Mouse (Mus musculus): ENCODE measurements around the gene Hp1bp3. TPM values are rescaled to one million over a fixed set of nuclear protein-coding genes. Genes with fewer than 3 reads are reported as not detected.

Hp1bp3 gene
- total RNA-seq (2017) = 272 and 317 TPM in 2 replicates

GRCm38 (mm10) chr4:138216200-138216890 is at the start of gene Hp1bp3:
TSS of gene Hp1bp3 (plus strand) at chr4:138216296.
- peak; percentile 55 for ATAC-seq (replicated peaks; ENCODE audit: low read depth, poor library complexity, severe bottlenecking)

DNA sequence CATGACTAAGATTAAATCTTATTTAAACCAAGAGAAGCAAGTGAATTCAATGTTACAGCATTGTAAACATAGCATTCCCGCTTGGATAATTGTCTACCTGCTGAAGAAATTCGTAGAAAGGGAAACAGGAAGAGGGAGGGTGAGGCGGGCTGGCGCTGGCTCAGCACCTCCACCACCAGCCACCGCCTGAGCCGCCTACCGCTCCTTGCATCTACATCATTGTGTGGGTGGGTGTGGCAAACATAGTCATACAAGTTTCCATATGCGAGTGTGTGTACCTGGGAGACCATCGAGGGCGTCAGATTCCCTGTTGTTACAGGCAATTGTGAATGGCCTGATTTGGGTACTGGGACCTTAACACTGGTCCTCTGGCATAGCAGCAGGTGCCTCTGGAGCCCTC is 49.6 kb upstream of the Hp1bp3 start:
- no peak for ATAC-seq (replicated peaks; ENCODE audit: low read depth, poor library complexity, severe bottlenecking)

- ATAC-seq (replicated peaks; ENCODE audit: low read depth, poor library complexity, severe bottlenecking) = no peak
Observed at GRCm38 (mm10) chr4:138168162-138168561, 47.9 kb upstream of the Hp1bp3 start.

GRCm38 (mm10) chr4:138169420-138169819 is 46.7 kb upstream of the Hp1bp3 start:
- ATAC-seq (replicated peaks; ENCODE audit: low read depth, poor library complexity, severe bottlenecking) = no peak

DNA sequence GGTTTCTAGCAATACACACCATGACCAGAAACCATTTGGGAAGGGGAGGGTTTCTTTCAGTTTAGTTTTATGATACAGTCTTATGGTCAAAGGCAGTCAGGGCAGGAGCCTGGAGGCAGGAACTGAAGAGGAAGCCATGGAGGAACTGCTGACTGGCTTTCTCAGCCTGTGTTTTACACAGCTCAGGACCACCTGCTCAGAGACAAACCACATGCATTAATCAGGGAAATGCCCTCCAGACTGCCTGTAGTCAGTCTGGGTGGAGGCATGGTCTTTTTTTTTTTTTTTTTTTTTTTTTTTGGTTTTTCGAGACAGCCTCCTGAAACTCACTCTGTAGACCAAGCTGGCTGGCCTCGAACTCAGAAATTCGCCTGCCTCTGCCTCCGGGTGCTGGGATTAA is 43.4 kb upstream of the Hp1bp3 start:
- ATAC-seq (replicated peaks; ENCODE audit: low read depth, poor library complexity, severe bottlenecking) = peak; percentile 71

GRCm38 (mm10) chr4:138179391-138179790 is 36.7 kb upstream of the Hp1bp3 start:
- ATAC-seq (replicated peaks; ENCODE audit: low read depth, poor library complexity, severe bottlenecking) = no peak

DNA sequence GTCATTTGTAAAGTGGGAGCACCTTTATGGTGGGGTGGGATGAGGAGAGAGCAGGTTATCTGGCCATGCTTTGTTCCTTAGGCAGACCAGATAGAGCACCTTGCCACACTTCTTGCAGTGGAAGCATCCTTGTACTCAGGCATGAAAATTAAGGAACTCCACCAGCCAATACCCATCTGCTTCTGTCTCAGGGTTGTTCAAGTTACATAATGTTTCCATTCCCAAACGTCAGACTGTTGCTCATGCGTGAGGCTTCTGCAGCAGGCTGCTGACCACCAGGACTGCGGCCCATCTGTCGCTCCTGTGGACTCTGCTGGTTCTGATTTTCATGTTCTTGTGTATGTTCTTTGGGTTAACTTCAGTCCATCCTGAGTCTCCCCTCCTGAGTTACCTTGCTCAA is 35.4 kb upstream of the Hp1bp3 start:
- ATAC-seq (replicated peaks; ENCODE audit: low read depth, poor library complexity, severe bottlenecking) = no peak

DNA sequence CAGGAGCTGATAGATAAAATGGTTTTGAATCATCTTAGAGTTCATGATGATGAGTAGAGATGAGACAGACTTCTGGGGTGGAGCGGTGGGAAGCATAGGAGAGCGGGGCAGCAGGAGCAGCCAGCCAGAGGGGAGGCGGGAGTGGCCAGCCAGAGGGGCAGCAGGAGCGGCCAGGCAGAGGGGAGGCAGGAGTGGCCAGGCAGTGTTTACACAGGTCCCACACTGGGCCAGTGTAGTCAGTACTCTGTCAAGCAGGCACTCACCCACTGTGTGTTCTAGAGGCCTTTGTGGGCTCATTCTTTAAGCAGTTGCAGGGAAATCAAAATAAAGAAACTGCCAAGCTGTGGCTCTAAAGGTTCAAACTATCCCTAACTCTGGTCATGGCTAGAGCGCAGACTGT is 32.0 kb upstream of the Hp1bp3 start:
- no peak for ATAC-seq (replicated peaks; ENCODE audit: low read depth, poor library complexity, severe bottlenecking)

GRCm38 (mm10) chr4:138184573-138184981 is 31.5 kb upstream of the Hp1bp3 start:
- no peak for ATAC-seq (replicated peaks; ENCODE audit: low read depth, poor library complexity, severe bottlenecking)

GRCm38 (mm10) chr4:138185961-138186360 is 30.1 kb upstream of the Hp1bp3 start:
- ATAC-seq (replicated peaks; ENCODE audit: low read depth, poor library complexity, severe bottlenecking) = no peak

- ATAC-seq (replicated peaks; ENCODE audit: low read depth, poor library complexity, severe bottlenecking) = peak; percentile 22; the same call in 1 of the 2 replicates
Observed at GRCm38 (mm10) chr4:138187995-138188394, 28.1 kb upstream of the Hp1bp3 start.

DNA sequence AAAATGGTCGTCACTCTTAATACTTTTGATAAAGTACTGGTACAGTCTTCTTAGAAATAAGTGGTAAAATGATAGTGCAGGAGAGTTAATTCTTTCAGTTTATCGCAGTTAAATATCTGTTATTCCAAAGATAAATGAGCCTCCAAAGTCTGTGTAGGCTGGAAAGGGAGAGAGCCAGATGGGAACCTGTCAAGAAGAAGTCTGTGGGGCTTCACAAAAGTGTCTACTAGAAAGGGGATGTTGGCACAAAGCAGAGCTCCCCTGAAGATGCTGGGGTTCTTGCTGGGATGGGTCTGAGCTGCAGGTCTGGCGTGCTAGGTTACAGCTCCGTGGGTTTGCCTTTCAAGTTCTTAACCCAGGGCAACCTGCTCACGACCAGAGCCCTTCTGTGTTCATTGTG is 23.5 kb upstream of the Hp1bp3 start:
- ATAC-seq (replicated peaks; ENCODE audit: low read depth, poor library complexity, severe bottlenecking) = no peak

GRCm38 (mm10) chr4:138200769-138201168 is 15.3 kb upstream of the Hp1bp3 start:
- ATAC-seq (replicated peaks; ENCODE audit: low read depth, poor library complexity, severe bottlenecking) = no peak

- no peak for ATAC-seq (replicated peaks; ENCODE audit: low read depth, poor library complexity, severe bottlenecking)
Observed at GRCm38 (mm10) chr4:138201696-138202095, 14.4 kb upstream of the Hp1bp3 start.

DNA sequence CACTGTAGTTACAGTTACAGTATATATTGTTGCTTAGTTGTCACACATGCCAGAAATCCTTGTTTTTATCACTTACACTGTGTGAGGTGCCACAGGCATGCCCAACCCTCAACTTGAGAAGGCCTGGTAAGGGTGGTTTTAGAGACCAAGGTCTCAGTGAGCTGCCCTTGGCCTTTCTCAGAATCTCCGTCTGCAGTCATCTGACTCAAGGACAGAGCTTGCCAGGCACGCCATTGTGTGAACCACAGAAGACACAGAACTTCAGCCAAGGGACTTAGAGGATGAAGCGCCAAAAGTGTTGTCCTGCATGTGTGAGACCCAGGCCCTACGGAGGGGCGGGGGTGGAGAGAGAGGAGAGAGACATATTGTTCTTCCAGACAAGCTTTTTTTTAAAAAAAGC is 6.0 kb upstream of the Hp1bp3 start:
- no peak for ATAC-seq (replicated peaks; ENCODE audit: low read depth, poor library complexity, severe bottlenecking)

GRCm38 (mm10) chr4:138213861-138214260 is 2.2 kb upstream of the Hp1bp3 start:
- ATAC-seq (replicated peaks; ENCODE audit: low read depth, poor library complexity, severe bottlenecking) = no peak

GRCm38 (mm10) chr4:138215671-138216199 is 361 bp upstream of the Hp1bp3 start:
- no peak for ATAC-seq (replicated peaks; ENCODE audit: low read depth, poor library complexity, severe bottlenecking)

DNA sequence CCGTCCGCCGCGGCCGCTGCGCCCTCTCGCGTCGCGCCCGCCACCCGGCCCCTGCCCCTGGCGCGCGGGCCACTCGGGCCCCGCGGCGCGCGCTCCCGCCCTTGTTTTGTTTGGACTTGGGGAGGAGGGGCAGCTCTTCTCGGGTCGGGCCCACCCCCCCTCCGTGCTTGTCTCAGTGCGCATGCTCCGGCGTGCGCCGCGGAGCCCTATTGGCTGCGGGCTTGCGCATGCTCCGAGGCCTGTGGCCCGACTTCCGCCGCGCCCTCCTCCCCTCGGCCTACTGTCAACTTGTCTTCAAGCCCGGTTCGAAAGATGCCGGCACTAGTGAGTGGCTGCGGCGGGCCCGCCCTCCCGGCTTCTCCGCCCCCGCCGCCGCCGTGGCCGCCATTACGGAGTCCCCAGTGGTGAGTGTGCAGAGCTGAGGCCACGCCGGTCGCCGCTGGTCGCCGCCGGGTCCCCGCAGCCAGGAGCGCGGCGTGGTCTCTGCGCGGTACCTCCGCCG is 846 bp downstream of the Hp1bp3 start:
- peak; percentile 82 for ATAC-seq (replicated peaks; ENCODE audit: low read depth, poor library complexity, severe bottlenecking)

DNA sequence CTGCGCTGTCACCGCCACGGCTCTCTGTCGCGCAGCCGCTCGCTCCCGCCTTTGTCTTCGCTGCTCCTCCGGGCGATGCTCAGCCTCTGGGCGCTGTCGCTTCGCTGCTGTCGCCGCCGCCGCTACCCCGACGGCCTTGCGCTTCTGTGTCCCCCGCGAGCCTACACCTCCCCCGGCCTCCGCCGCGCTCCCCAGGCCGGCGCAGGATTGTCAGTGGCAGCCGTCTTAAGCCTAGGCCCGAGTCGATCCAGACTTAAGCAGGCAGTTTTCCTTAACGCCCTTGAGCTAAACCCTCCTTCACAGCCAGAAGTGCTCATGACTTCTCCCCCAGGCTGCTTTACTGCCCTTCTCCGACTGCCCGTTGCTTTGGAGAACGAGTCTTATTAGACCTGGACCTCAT is 1.3 kb downstream of the Hp1bp3 start:
- ATAC-seq (replicated peaks; ENCODE audit: low read depth, poor library complexity, severe bottlenecking) = no peak

GRCm38 (mm10) chr4:138217951-138218685 is 2.0 kb downstream of the Hp1bp3 start:
- no peak for ATAC-seq (replicated peaks; ENCODE audit: low read depth, poor library complexity, severe bottlenecking)

- no peak for ATAC-seq (replicated peaks; ENCODE audit: low read depth, poor library complexity, severe bottlenecking)
Observed at GRCm38 (mm10) chr4:138219331-138219730, 3.2 kb downstream of the Hp1bp3 start.

All from common myeloid progenitor, adult 5-6 weeks (primary cell).